Mouse (Mus musculus) cerebral cortex, adult 2 months (tissue): Measurements from ENCODE around the gene Zfp451.

Source experiments
- WGBS: fragments of 180-500 bp; shearing (Covaris S2); methylation state at CpG from one replicate; pipeline ENCODE4 v1.1.7; 2018; 5-methylcytosine and 5-hydroxymethylcytosine counted together

The Zfp451 gene

GRCm38 (mm10) chr1:33813868-33814794 is at the start of gene Zfp451:
Gene Zfp451, minus strand, starts transcription at chr1:33814595.
- under 1% methylated on average over 84 of the region's 85 CpGs for WGBS

DNA sequence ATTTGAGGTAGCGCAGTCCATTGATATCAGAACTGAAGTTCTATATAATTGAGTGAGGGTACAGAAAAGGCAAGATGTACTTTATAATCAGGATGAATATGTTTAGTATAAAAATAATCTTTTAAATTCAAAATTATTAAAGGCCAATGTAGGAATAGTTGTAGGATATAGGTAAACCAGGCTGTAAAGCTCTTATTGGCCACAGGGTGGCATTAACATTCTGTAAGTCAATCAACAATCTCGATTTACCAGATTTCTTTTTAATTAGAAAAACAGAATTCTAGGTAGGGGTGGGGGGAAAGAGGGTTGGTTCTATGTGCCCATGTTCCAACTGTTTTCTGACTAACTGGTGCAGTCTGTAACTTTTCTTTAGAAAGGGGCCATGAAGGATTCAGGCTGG is 32.4 kb upstream of the Zfp451 start:
- 84% methylated on average over 2 of the region's 2 CpGs for WGBS

DNA sequence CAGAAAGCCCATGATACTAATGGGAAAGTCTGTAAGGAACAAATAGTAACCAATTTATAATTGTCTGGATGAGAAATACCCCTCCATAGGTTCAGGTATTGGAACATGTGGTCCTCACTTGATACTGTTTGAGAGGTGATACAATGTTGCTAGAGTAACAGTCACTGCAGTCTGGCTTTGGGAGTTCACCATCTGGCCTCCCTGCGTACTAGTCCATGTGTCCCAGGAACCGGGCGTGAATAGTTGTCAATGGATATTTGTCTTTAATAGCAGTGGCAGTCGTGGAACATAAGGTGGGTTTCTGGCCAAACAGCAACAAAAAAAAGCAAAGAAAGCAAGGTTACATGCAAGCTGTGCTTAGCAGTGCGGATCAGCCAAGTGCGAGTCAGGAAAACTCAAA is 29.4 kb upstream of the Zfp451 start:
- 62% methylated on average over 6 of the region's 6 CpGs for WGBS

GRCm38 (mm10) chr1:33838952-33839351 is 24.6 kb upstream of the Zfp451 start:
- 96% methylated on average over 14 of the region's 14 CpGs for WGBS

DNA sequence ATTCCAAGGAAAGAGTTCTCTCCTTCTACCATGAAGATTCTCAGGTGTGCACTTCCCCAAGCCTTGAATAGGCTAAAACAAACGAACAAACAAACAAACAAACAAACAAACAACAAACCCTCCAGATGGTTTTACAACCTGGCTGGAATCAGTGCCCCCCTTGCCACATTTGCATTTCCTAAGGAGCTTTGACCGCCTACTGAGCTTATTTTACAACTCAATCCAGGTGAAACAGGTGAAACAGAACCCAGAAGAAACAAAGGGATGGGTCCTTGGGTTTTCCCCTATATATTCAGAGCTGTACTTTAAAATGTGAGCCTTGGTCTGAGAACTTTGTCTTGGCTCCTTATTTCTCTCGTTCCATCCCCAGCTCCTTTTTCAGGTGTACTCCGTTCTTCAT is 16.2 kb upstream of the Zfp451 start:
- 75% methylated on average over 4 of the region's 4 CpGs for WGBS

GRCm38 (mm10) chr1:33817931-33818330 is 3.5 kb upstream of the Zfp451 start:
- WGBS = 55% methylated on average over 2 of the region's 2 CpGs

- 6% methylated on average over 11 of the region's 11 CpGs for WGBS
These were observed 914 bp downstream of the Zfp451 start for GRCm38 (mm10) chr1:33813495-33813867.

- 45% methylated on average over 2 of the region's 2 CpGs for WGBS
These were observed 11.1 kb downstream of the Zfp451 start for GRCm38 (mm10) chr1:33803323-33803722.

- WGBS = 79% methylated on average over 3 of the region's 3 CpGs
These were observed 14.8 kb downstream of the Zfp451 start for GRCm38 (mm10) chr1:33799620-33800019.

- 25% methylated on average over 3 of the region's 3 CpGs for WGBS
These were observed 25.9 kb downstream of the Zfp451 start for GRCm38 (mm10) chr1:33788493-33788892.

GRCm38 (mm10) chr1:33788072-33788471 is 26.3 kb downstream of the Zfp451 start:
- WGBS = 59% methylated on average over 5 of the region's 5 CpGs

DNA sequence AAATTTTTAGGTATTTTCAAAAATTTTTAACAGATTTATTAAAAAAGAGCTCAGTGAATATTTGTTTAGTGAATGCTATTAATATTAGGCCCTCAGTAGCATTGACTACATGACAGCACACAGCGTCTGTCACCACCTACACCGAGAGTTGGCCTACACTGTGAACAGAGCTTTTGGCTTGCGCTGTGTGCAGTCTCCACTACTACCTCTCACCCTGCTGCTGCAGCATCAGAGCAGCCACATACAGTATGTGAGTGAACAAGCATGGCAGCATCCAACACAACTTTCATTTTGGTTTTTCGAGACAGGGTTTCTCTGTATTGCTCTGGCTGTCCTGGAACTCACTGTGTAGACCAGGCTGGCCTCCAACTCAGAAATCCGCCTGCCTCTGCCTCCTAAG is 29.8 kb downstream of the Zfp451 start:
- WGBS = 93% methylated on average over 5 of the region's 5 CpGs

- 43% methylated on average over 14 of the region's 14 CpGs for WGBS
These were observed 38.2 kb downstream of the Zfp451 start for GRCm38 (mm10) chr1:33776175-33776611.

GRCm38 (mm10) chr1:33772106-33772505 is 42.3 kb downstream of the Zfp451 start:
- 50% methylated on average over 9 of the region's 9 CpGs for WGBS

- 91% methylated on average over 10 of the region's 10 CpGs for WGBS
These were observed 42.8 kb downstream of the Zfp451 start for GRCm38 (mm10) chr1:33771621-33772020.

DNA sequence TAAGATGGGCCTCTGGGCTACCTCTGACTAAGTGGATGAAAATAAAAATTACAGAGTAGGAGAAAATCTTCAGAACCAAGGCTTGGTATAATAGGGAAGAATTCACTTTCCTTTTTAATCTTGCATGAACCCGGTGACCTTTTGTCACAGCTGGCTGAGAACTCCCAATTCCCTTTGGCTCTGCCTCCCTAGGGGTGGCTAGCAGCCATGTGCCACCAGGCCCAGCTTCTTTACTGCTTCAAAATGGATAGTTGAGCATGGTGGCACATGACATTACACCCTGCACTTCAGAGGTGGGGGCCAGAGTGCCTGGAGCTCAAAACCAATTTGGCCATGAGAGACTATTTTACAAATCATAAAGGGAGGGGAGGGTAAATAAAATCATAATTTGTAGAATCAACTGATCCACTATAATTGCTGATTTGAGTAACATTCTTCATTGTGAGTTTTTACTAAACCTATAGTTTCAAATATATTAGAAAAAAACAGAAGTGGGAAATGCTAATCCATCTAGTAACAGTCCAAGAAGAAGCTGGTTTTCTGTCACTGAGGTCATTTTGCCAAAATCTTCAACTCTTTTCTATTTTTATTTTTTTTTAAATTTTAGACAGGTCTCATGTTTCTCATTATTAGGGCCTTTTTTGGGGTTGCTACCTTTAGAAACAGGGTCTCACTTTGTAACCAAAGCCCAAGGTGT is 46.2 kb downstream of the Zfp451 start:
- 85% methylated on average over 1 of the region's 1 CpGs for WGBS

DNA sequence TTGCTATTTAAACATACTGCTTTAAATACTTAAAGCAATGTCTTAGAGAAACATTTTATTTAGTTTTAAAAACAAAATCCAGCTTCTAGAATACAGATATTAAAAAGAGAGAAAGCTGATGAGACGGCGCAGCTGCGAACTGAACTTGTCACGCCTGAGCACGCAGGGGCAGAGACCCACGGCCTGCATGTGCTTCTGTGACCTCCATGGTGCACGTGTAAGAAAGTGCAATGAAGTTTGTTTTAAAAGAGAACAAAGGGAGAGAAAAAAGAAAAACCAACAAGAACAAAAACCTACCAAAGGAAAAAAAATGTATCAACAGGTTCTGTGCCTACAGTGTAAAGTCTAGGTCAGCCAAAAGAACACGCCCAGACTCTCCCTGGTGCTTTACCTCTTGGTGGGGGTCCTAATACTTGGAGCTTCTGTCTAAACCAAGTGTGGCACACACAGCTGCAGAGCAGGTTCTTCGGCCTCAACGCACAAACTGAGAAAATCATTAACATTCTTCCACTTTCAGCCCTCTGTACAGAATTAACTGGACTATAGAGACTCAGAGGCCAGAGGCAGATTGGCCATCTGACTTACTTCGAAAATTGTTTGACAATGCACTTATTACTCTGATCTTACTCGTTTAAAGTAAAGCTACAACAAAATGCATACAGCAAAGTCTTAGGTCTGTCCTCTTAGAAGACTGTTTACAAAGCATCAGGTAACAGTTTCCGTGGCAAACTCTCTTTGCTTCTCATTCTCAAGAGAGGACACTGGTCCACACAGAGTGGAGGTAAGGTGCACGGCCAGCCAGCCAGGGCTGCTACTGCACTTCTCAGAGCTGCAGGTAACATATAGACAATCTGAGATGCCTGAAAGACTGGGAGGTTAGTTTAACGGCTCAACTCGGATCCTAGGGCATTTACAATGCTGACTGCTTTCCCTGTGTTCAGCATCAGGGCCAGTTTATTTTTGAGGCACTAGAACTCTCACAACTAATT is 47.6 kb downstream of the Zfp451 start:
- WGBS = 85% methylated on average over 16 of the region's 16 CpGs

DNA sequence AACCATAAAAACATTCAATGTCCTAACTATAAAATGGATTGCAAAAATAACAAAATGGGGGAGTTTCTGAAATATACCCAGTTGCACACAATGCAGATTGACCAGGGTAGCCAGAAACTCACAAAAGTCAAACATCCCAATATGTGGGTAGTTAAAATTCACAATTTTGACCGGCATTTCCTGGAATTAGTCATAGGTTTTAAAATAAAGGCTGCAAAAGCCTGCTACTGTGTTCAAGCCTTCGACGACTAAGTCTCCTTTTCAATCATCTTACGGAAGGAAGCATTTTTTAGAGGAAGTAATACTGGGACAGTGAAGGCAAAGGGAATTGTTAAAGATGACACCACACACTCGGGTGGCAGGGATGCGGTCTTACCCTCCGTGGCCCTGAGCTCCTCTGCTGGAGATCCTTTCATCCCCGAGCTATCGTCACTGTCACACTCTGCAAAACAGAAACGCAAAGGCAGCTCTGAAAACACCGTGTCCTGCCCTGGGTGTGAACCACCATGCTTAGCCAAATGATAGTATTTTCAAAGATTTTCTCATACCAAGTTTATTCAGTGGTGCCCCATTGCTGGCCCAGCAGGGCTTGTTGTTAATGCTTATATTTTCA is 48.8 kb downstream of the Zfp451 start:
- 84% methylated on average over 11 of the region's 11 CpGs for WGBS

GRCm38 (mm10) chr1:33763826-33764225 is 50.6 kb downstream of the Zfp451 start:
- WGBS = 75% methylated on average over 2 of the region's 2 CpGs

DNA sequence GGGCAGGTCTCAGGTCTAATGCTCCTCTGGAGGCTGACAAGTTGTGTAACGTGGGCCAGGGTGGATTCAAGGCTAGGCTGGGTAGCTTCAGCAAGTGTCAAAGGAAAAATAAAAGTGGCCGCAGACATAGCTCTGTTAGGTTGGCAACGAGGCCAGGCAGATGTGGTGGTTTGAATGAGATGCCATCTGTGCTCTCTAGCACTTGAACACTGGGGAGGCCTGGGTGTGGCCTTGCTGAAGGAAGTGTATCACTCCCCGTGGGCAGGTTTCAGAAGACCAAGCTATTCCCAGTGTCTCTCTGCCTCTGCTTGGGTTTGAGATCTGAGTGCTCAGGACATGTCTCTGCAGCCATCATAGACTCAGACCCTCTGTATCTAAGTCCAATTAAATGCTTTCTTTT is 55.9 kb downstream of the Zfp451 start:
- 41% methylated on average over 4 of the region's 4 CpGs for WGBS

DNA sequence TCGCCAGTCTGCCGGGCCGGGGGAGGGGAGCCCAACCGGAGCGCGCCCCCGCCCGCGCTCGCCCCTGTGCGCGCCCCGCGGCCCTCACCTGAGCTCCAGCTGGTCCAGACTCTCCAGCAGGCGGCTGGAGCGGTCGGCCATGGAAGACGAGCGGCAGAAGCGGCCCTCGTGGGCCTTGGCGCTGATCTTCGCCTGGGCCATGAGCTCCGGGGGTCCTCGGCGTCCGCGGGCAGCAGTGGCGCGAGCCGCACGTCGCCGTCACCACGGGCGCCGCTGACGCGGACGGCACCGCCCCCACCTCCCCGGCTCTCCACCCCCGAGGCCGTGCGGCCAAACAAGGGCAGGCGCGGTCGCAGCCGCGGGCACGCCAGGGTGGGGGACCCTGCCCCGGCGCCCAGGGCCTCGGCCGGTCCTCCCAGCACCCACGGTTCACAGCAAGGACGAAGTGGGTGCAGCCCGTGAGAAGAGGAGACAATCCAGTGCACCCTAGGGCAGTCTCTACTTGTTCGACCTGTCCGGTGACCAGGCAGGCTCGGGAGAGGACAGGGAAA is 56.8 kb downstream of the Zfp451 start, which contains the start of gene Bag2:
Gene Bag2, minus strand, starts transcription at position 305 of the 551 bp plus-strand sequence.
- 1% methylated on average over 61 of the region's 61 CpGs for WGBS
